Mouse (Mus musculus): ENCODE measurements around the gene Mettl23. TPM values are rescaled to one million over a fixed set of nuclear protein-coding genes. Genes with fewer than 3 reads are reported as not detected.
A peak's percentile ranks its signal among the peaks of the same experiment; 100 is the strongest.

Gene Mettl23
- polyA plus RNA-seq, 1 experiment from 2014 or later, result 79.2 TPM

DNA sequence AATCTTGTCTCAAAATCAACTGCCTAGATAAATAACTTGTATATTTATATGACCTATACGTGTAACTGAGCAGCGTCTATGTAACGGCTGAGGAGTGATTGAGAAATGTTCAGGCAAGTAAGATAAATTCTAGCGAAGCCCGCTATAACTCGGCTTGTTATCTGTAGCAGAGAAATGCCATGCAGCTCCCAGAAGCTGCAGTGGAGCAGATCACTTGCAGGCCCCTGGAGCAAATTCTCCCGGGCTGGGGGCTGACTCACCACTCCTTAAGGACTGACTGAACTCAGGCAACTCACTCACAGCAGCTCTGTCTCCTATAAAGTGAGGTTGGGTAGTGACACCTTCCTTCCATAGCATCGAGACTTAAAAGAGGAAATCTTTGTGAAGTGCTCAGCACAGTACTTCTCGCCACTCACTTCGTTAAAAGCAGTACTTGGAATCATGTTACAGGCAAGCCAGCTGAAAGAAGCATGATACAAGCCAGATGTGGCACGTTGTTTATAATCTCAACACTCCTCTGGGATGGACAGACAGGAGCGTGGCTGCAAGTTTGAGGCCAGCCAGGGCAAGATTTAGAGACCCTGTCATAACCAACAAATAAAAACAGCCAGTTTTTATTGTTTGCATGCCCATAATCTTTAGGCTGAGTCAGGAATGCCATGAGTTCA, 14.2 kb downstream of the Mettl23 start:
- no peak for ATAC-seq (ENCODE audit: insufficient number of reproducible peaks, insufficient read depth, low FRiP score, low read depth)
- 21% methylated on average over 12 of the region's 12 CpGs for WGBS
- Histone ChIP-seq H3K4me3 (ENCODE audit: control insufficient read depth in 1 of 2, insufficient read depth in 1 of 2, low read depth in 1 of 2, low read length in 2 of 2) (no peak overlapping the region), H3K4me1 (ENCODE audit: control insufficient read depth in 2 of 2, insufficient read depth in 2 of 2, low read length in 2 of 2) (peaks cover 2 to 15% of the 10 kb centered on the region in 2 experiments; a peak in 2 of 4 replicates), H3K27me3 (ENCODE audit: control insufficient read depth, insufficient read depth, low read length) (no peaks in the 10 kb centered on the region), H3K9ac (ENCODE audit: low read length) (peak overlapping the region; percentile 8; the same call in 1 of the 2 replicates), H3K36me3 (ENCODE audit: control insufficient read depth, insufficient read depth, low read length) (peaks cover 56% of the 10 kb centered on the region), H3K4me2 (ENCODE audit: low read length) (no peak overlapping the region; the same call in 1 of the 2 replicates), H3K27ac (replicated peaks in 1 of 2; ENCODE audit: control insufficient read depth in 1 of 2, insufficient read depth in 1 of 2, low read depth in 2 of 2, low read length in 2 of 2) (peak overlapping the region; percentile 45 to 51; a peak in 2 of 4 replicates), H3K9me3 (ENCODE audit: control insufficient read depth, low read length) (no peaks in the 10 kb centered on the region)

DNA sequence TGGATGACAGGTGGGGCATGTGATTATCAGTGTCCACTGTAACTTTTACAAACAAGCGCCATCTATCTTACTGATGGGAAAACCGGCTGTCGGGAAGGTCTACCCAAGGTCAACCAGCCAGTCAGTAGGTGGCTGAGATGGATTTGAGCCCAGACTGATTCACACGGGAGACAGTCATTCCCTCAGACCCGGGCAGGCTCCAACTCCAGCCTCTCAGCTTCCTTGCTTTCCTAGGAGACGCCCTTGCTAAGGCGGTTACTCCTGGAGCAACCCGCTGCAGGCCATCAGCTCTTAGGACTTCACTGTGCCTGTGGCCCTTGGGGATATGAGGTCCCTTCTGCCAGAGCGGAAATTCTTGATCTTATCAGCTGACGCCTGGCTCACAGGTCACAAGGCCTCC, 21.4 kb downstream of the Mettl23 start:
- WGBS, result 12% methylated on average over 10 of the region's 10 CpGs
- no peaks in the 10 kb centered on the region for H3K9me3 ChIP-seq (ENCODE audit: control insufficient read depth, low read length)
- peak overlapping the region; percentile 79 to 84 for H3K27ac ChIP-seq (replicated peaks in 1 of 2; ENCODE audit: control insufficient read depth in 1 of 2, insufficient read depth in 1 of 2, low read depth in 2 of 2, low read length in 2 of 2)
- peaks cover 13 to 22% of the 10 kb centered on the region in 2 experiments for H3K4me1 ChIP-seq (ENCODE audit: control insufficient read depth in 2 of 2, insufficient read depth in 2 of 2, low read length in 2 of 2)
- peaks cover 79% of the 10 kb centered on the region for H3K36me3 ChIP-seq (ENCODE audit: control insufficient read depth, insufficient read depth, low read length)
- H3K27me3 ChIP-seq (ENCODE audit: control insufficient read depth, insufficient read depth, low read length), result no peaks in the 10 kb centered on the region
- peak; percentile 46; the same call in 1 of the 2 replicates for ATAC-seq (ENCODE audit: insufficient number of reproducible peaks, insufficient read depth, low FRiP score, low read depth)
- H3K4me3 ChIP-seq (ENCODE audit: control insufficient read depth in 1 of 2, insufficient read depth in 1 of 2, low read depth in 1 of 2, low read length in 2 of 2), result no peak overlapping the region
- 0 out of 2 replicates have a peak overlapping the region, but pooled peaks have one; percentile 21 for H3K9ac ChIP-seq (ENCODE audit: low read length)
- H3K4me2 ChIP-seq (ENCODE audit: low read length), result no peak overlapping the region

DNA sequence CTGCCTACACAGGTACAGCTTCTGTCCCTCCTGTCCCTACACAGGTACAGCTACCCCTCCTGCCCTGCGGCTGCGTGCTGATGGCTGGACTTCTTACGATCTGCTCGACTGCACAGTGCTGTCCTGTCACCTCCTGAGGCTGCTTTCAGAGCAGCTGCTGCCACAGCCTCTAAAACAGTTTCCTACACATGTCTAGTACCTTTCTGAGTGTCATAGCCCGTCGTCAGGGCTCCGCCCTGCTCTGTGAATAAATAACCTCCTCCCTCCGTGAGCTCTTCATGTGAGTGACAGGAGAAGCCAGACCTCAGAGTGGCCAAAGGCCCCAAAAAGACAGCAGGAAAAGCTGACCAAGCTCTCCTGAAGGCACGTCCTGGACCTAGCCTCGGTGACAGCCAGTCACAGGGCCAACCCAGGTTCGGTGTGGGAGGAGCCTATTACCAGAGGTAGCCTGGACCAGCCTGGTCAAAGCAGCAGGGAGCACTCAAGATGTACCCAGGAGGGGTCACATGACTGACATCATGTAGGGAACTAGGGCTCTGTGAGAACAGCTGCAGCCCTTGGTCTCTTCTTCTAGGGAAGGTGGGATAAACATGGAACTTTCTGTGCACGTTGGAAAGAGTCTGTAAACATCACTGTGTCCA, 23.0 kb downstream of the Mettl23 start:
- Histone ChIP-seq H3K9me3 (ENCODE audit: control insufficient read depth, low read length) (no peaks in the 10 kb centered on the region), H3K27me3 (ENCODE audit: control insufficient read depth, insufficient read depth, low read length) (no peaks in the 10 kb centered on the region), H3K4me2 (ENCODE audit: low read length) (no peak overlapping the region), H3K4me3 (ENCODE audit: control insufficient read depth in 1 of 2, insufficient read depth in 1 of 2, low read depth in 1 of 2, low read length in 2 of 2) (no peak overlapping the region), H3K27ac (replicated peaks in 1 of 2; ENCODE audit: control insufficient read depth in 1 of 2, insufficient read depth in 1 of 2, low read depth in 2 of 2, low read length in 2 of 2) (no peak overlapping the region), H3K4me1 (ENCODE audit: control insufficient read depth in 2 of 2, insufficient read depth in 2 of 2, low read length in 2 of 2) (peaks cover 13 to 22% of the 10 kb centered on the region in 2 experiments), H3K9ac (ENCODE audit: low read length) (no peak overlapping the region), H3K36me3 (ENCODE audit: control insufficient read depth, insufficient read depth, low read length) (peaks cover 71% of the 10 kb centered on the region)
- ATAC-seq (ENCODE audit: insufficient number of reproducible peaks, insufficient read depth, low FRiP score, low read depth), result no peak
- WGBS, result 70% methylated on average over 12 of the region's 12 CpGs

DNA sequence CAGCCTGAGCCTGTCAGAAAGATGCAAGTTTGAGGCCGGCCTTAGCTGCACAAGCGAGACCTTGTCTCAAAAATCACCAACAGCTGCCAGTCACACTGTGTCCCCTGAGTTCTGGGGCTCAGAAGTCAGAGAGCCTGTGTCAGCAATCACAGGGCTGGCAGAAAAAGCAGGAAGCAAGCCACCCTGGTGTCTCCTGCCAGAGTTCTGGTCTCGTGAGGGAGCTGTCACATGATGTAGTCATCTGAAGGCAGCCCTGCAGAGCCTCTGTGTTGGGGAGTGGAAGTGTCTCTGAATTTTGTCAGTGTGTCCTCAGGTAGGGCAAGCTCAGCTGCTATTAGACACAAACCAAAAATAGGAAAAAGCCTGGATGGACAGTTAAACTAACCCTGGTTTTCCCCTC, 25.1 kb downstream of the Mettl23 start:
- H3K9ac ChIP-seq (ENCODE audit: low read length), result no peak overlapping the region
- H3K36me3 ChIP-seq (ENCODE audit: control insufficient read depth, insufficient read depth, low read length), result peaks cover 71% of the 10 kb centered on the region
- H3K4me1 ChIP-seq (ENCODE audit: control insufficient read depth in 2 of 2, insufficient read depth in 2 of 2, low read length in 2 of 2), result peaks cover 13 to 22% of the 10 kb centered on the region in 2 experiments
- H3K27ac ChIP-seq (replicated peaks in 1 of 2; ENCODE audit: control insufficient read depth in 1 of 2, insufficient read depth in 1 of 2, low read depth in 2 of 2, low read length in 2 of 2), result peak overlapping the region; percentile 17 to 46
- ATAC-seq (ENCODE audit: insufficient number of reproducible peaks, insufficient read depth, low FRiP score, low read depth), result no peak
- H3K4me3 ChIP-seq (ENCODE audit: control insufficient read depth in 1 of 2, insufficient read depth in 1 of 2, low read depth in 1 of 2, low read length in 2 of 2), result no peak overlapping the region
- no peak overlapping the region for H3K4me2 ChIP-seq (ENCODE audit: low read length)
- H3K27me3 ChIP-seq (ENCODE audit: control insufficient read depth, insufficient read depth, low read length), result no peaks in the 10 kb centered on the region
- WGBS, result 45% methylated on average over 3 of the region's 3 CpGs
- no peaks in the 10 kb centered on the region for H3K9me3 ChIP-seq (ENCODE audit: control insufficient read depth, low read length)

DNA sequence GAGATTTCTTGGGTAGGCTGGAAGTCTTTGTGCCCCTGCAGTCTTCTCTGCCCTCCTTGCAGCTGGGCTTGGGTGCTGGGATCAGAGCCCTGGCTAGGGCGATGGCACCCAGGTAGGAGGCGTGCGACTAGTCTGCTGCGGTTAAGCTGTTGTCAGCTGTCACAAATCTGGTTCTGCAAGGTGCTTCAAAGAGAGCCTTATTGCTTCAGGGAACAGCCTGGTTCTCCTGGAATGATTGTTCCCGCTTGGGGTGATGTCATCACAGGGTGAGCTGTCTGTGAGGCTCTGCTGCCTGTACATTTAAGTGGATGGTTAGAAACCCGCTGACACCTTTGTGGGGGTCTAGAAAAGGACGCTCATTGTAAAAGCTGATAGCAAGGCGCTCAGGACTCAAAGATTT, 26.1 kb downstream of the Mettl23 start:
- Histone ChIP-seq H3K36me3 (ENCODE audit: control insufficient read depth, insufficient read depth, low read length) (peaks cover 74% of the 10 kb centered on the region), H3K27me3 (ENCODE audit: control insufficient read depth, insufficient read depth, low read length) (no peaks in the 10 kb centered on the region), H3K4me1 (ENCODE audit: control insufficient read depth in 2 of 2, insufficient read depth in 2 of 2, low read length in 2 of 2) (peaks cover 6 to 15% of the 10 kb centered on the region in 2 experiments), H3K4me3 (ENCODE audit: control insufficient read depth in 1 of 2, insufficient read depth in 1 of 2, low read depth in 1 of 2, low read length in 2 of 2) (no peak overlapping the region), H3K9ac (ENCODE audit: low read length) (no peak overlapping the region), H3K9me3 (ENCODE audit: control insufficient read depth, low read length) (no peaks in the 10 kb centered on the region), H3K4me2 (ENCODE audit: low read length) (no peak overlapping the region), H3K27ac (replicated peaks in 1 of 2; ENCODE audit: control insufficient read depth in 1 of 2, insufficient read depth in 1 of 2, low read depth in 2 of 2, low read length in 2 of 2) (no peak overlapping the region)
- ATAC-seq (ENCODE audit: insufficient number of reproducible peaks, insufficient read depth, low FRiP score, low read depth), result no peak
- 62% methylated on average over 8 of the region's 8 CpGs for WGBS

DNA sequence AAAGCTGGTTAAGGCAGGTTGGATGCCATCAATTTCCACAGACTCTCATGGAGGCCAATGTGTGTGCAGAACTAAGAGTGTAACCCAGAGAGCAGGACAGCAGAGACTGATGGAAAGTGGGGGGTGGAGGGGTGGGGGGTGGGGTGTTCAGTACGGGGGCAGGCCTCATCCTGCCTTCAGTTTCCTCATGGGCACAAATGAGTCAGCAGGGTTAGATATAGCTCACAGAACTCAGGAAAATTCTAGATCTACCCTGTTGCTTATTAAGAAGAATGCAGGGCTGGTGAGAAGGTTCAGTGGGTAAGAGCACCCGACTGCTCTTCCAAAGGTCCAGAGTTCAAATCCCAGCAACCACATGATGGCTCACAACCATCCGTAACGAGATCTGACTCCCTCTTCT, 26.6 kb downstream of the Mettl23 start:
- Histone ChIP-seq H3K27ac (replicated peaks in 1 of 2; ENCODE audit: control insufficient read depth in 1 of 2, insufficient read depth in 1 of 2, low read depth in 2 of 2, low read length in 2 of 2) (no peak overlapping the region), H3K36me3 (ENCODE audit: control insufficient read depth, insufficient read depth, low read length) (peaks cover 79% of the 10 kb centered on the region)
- ATAC-seq (ENCODE audit: insufficient number of reproducible peaks, insufficient read depth, low FRiP score, low read depth), result no peak

DNA sequence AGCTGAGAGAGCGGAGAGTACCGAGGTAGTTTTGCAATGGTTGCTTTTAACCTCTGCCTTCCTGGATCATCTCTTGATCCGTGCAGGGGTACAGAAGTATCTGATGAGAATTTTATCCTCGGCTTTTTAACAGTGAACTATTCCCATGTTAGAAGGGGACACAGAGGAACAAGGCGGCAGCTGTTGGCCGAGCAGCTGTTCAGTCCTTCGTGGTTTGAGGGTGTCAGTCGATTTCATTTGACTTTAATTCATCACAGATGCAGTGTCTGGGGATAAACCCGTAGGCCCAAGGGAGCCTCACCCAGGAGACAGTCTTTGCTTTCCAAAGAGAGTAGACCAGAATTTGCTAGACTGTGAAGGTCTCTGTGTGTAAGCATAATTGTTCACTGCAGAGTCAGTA, 28.5 kb downstream of the Mettl23 start:
- WGBS, result 88% methylated on average over 9 of the region's 9 CpGs
- no peak for ATAC-seq (ENCODE audit: insufficient number of reproducible peaks, insufficient read depth, low FRiP score, low read depth)
- H3K4me2 ChIP-seq (ENCODE audit: low read length), result no peak overlapping the region
- H3K9ac ChIP-seq (ENCODE audit: low read length), result no peak overlapping the region
- H3K36me3 ChIP-seq (ENCODE audit: control insufficient read depth, insufficient read depth, low read length), result peaks cover 67% of the 10 kb centered on the region
- no peak overlapping the region for H3K27ac ChIP-seq (replicated peaks in 1 of 2; ENCODE audit: control insufficient read depth in 1 of 2, insufficient read depth in 1 of 2, low read depth in 2 of 2, low read length in 2 of 2)
- no peaks in the 10 kb centered on the region for H3K27me3 ChIP-seq (ENCODE audit: control insufficient read depth, insufficient read depth, low read length)
- H3K4me3 ChIP-seq (ENCODE audit: control insufficient read depth in 1 of 2, insufficient read depth in 1 of 2, low read depth in 1 of 2, low read length in 2 of 2), result no peak overlapping the region
- H3K9me3 ChIP-seq (ENCODE audit: control insufficient read depth, low read length), result no peaks in the 10 kb centered on the region
- H3K4me1 ChIP-seq (ENCODE audit: control insufficient read depth in 2 of 2, insufficient read depth in 2 of 2, low read length in 2 of 2), result peaks cover 2 to 6% of the 10 kb centered on the region in 2 experiments; a peak in 1 of 4 replicates

More for the DNA sequence above, 26.6 kb downstream of the Mettl23 start:
- Histone ChIP-seq H3K4me1 (ENCODE audit: control insufficient read depth in 2 of 2, insufficient read depth in 2 of 2, low read length in 2 of 2) (peaks cover 2 to 11% of the 10 kb centered on the region in 2 experiments; a peak in 3 of 4 replicates), H3K4me3 (ENCODE audit: control insufficient read depth in 1 of 2, insufficient read depth in 1 of 2, low read depth in 1 of 2, low read length in 2 of 2) (no peak overlapping the region), H3K9me3 (ENCODE audit: control insufficient read depth, low read length) (no peaks in the 10 kb centered on the region), H3K4me2 (ENCODE audit: low read length) (no peak overlapping the region), H3K9ac (ENCODE audit: low read length) (no peak overlapping the region), H3K27me3 (ENCODE audit: control insufficient read depth, insufficient read depth, low read length) (no peaks in the 10 kb centered on the region)
- 80% methylated on average over 4 of the region's 4 CpGs for WGBS

All from heart, embryonic 14.5 days (tissue).